Mouse (Mus musculus) ES-CJ7 (cell line): Measurements from ENCODE around the gene Hoxd11.

ENCODE experiments used
- DNase-seq: peaks from one replicate; pipeline ENCODE4 v3.0.0; 2011; ENCODE audit warnings: low read depth, low spot score

Hoxd11 gene

GRCm38 (mm10) chr2:74709465-74710419 is 30.4 kb downstream of the Hoxd11 start:
- no peak for DNase-seq

GRCm38 (mm10) chr2:74710929-74711543 is 31.7 kb downstream of the Hoxd11 start:
- DNase-seq, result no peak

- peak; percentile 80 for DNase-seq
Observed at GRCm38 (mm10) chr2:74711721-74712621, 32.6 kb downstream of the Hoxd11 start, which contains the start of the genes Hoxd3 and Hoxd4. Hoxd3 (plus strand) TSS chr2:74711927. Hoxd4 (plus strand) TSS chr2:74711929.

GRCm38 (mm10) chr2:74713239-74714150 is 34.1 kb downstream of the Hoxd11 start:
- DNase-seq, result peak; percentile 66

GRCm38 (mm10) chr2:74714156-74714789 is 34.9 kb downstream of the Hoxd11 start:
- DNase-seq, result no peak

GRCm38 (mm10) chr2:74714881-74715280 is 35.5 kb downstream of the Hoxd11 start:
- no peak for DNase-seq

- peak; percentile 90 for DNase-seq
Observed at GRCm38 (mm10) chr2:74715504-74716241, 36.3 kb downstream of the Hoxd11 start.

GRCm38 (mm10) chr2:74720384-74720783 is 41.0 kb downstream of the Hoxd11 start:
- no peak for DNase-seq

- DNase-seq, result no peak
Observed at GRCm38 (mm10) chr2:74720955-74721491, 41.7 kb downstream of the Hoxd11 start.

GRCm38 (mm10) chr2:74721882-74722281 is 42.5 kb downstream of the Hoxd11 start:
- no peak for DNase-seq

- no peak for DNase-seq
Observed at GRCm38 (mm10) chr2:74722949-74723348, 43.6 kb downstream of the Hoxd11 start.

- no peak for DNase-seq
Observed at GRCm38 (mm10) chr2:74724244-74725015, 45.1 kb downstream of the Hoxd11 start.

GRCm38 (mm10) chr2:74725171-74725570 is 45.8 kb downstream of the Hoxd11 start:
- DNase-seq, result no peak

GRCm38 (mm10) chr2:74726551-74726950 is 47.2 kb downstream of the Hoxd11 start, which contains the start of gene Gm28230:
Gm28230 (plus strand) TSS chr2:74726728.
- no peak for DNase-seq

- no peak for DNase-seq
Observed at GRCm38 (mm10) chr2:74726973-74727639, 47.7 kb downstream of the Hoxd11 start.

GRCm38 (mm10) chr2:74727640-74728302 is 48.4 kb downstream of the Hoxd11 start:
- no peak for DNase-seq

GRCm38 (mm10) chr2:74728303-74728680 is 48.9 kb downstream of the Hoxd11 start:
- DNase-seq, result no peak
